Mouse (Mus musculus) cerebellum, adult 2 months (tissue): ENCODE measurements around the gene Ms4a2.

ENCODE experiments used
- CTCF ChIP-seq: fragments of 200-500 bp; IDR thresholded peaks from 2 replicates; pipeline ENCODE4 v1.5.1; 2011; ENCODE audit warnings: low read depth, mild to moderate bottlenecking, control low read depth, low read length, moderate library complexity, borderline replicate concordance; ENCODE audit not compliant: insufficient read depth
- POLR2A ChIP-seq: fragments of 200-500 bp; IDR thresholded peaks from 2 replicates; pipeline ENCODE4 v1.6.1; 2011; ENCODE audit warnings: low read length, control low read depth, borderline replicate concordance; ENCODE audit not compliant: insufficient read depth

DNA sequence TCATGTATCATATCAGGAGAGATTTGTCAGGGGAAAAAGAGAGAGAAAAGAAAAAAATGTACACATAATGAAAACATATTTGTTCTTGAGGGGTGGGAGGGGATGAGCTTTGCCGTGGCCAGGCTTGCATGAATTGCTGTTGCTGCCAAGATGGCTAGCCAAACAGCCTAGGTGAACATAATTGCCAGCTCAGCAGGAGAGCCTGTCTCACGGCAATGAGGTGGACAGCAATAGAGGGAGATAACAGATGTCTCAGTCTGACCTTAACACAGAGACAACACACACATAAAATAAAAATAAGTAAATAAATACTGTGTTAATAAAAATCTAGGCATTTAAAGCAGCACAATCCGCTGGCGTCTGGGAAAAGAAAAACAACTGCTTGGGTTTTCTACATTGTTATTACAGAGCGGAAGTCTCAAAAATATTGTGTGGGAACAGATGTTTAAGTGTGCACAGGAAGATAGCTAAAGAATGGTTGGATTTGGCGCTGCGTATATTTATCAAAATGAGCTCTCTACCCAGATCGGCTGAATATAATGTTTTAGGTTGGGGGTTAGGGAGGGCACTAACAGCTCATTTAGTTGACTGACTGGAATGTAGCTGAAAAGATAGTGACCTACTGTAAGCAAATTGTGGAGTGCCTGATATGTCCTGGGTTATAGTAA lies 9.6 kb downstream of the Ms4a2 start:
- TF ChIP-seq CTCF (no peak), POLR2A (no peak)
